Mouse (Mus musculus) heart, postnatal 0 days (tissue): ENCODE data around the gene Cryaa.

Source experiments
- CTCF ChIP-seq: IDR thresholded peaks from 2 replicates; pipeline ENCODE4 v1.5.1; 2016; ENCODE audit warnings: antibody characterized with exemption, control low read depth, low read depth
- EP300 ChIP-seq: IDR thresholded peaks from 2 replicates; pipeline ENCODE4 v1.6.1; 2016; ENCODE audit warnings: antibody characterized with exemption, low read depth

DNA sequence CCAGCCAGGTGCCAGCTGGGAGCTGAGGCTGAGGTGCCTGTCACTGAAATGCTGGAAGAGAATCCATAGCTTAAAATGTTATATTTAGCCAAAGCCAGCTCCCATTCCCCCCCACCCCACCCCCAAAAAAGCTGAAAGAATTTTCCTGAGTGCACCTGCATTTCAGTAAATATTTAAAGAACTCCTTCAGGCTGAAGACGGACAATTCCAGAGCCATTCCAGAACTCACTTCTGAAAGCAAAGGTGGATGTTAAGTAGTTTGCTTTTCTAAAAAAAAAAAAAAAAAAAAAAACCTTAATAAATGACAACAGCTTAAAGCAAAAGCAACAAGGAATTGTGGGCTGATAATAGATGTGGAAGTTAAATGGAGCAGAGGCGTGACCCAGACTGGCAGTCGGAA is 36.5 kb downstream of the Cryaa start:
- TF ChIP-seq CTCF (no peak), EP300 (no peak)
